Mouse (Mus musculus): ENCODE measurements around the gene Dirc2.
A peak's percentile ranks its signal among the peaks of the same experiment; 100 is the strongest.

Gene Dirc2

GRCm38 (mm10) chr16:35768785-35769642 lies at the start of gene Dirc2:
Dirc2 (minus strand) TSS chr16:35769356.
- no peak for DNase-seq (ENCODE audit: low read depth)

- peak; percentile 64 for DNase-seq (ENCODE audit: low read depth)
These were observed 48.3 kb upstream of the Dirc2 start for GRCm38 (mm10) chr16:35817255-35818089.

- DNase-seq (ENCODE audit: low read depth): no peak
These were observed 44.0 kb upstream of the Dirc2 start for GRCm38 (mm10) chr16:35813119-35813518.

- peak; percentile 32 for DNase-seq (ENCODE audit: low read depth)
These were observed 39.7 kb upstream of the Dirc2 start for GRCm38 (mm10) chr16:35808838-35809237.

- no peak for DNase-seq (ENCODE audit: low read depth)
These were observed 38.5 kb upstream of the Dirc2 start for GRCm38 (mm10) chr16:35807663-35807992.

- DNase-seq (ENCODE audit: low read depth): peak; percentile 70
These were observed 38.0 kb upstream of the Dirc2 start for GRCm38 (mm10) chr16:35806973-35807662.

GRCm38 (mm10) chr16:35803723-35804122 lies 34.6 kb upstream of the Dirc2 start:
- DNase-seq (ENCODE audit: low read depth): no peak

GRCm38 (mm10) chr16:35802163-35802562 lies 33.0 kb upstream of the Dirc2 start:
- DNase-seq (ENCODE audit: low read depth): no peak

- no peak for DNase-seq (ENCODE audit: low read depth)
These were observed 22.9 kb upstream of the Dirc2 start for GRCm38 (mm10) chr16:35791962-35792521.

GRCm38 (mm10) chr16:35788330-35788729 lies 19.2 kb upstream of the Dirc2 start:
- no peak for DNase-seq (ENCODE audit: low read depth)

- DNase-seq (ENCODE audit: low read depth): no peak
These were observed 18.5 kb upstream of the Dirc2 start for GRCm38 (mm10) chr16:35787568-35788189.

- DNase-seq (ENCODE audit: low read depth): no peak
These were observed 18.0 kb upstream of the Dirc2 start for GRCm38 (mm10) chr16:35787163-35787562.

GRCm38 (mm10) chr16:35784134-35784725 lies 15.1 kb upstream of the Dirc2 start:
- no peak for DNase-seq (ENCODE audit: low read depth)

- DNase-seq (ENCODE audit: low read depth): no peak
These were observed 14.0 kb upstream of the Dirc2 start for GRCm38 (mm10) chr16:35783207-35783573.

- no peak for DNase-seq (ENCODE audit: low read depth)
These were observed 13.5 kb upstream of the Dirc2 start for GRCm38 (mm10) chr16:35782451-35783206.

- DNase-seq (ENCODE audit: low read depth): no peak
These were observed 12.5 kb upstream of the Dirc2 start for GRCm38 (mm10) chr16:35781651-35782050.

GRCm38 (mm10) chr16:35781096-35781495 lies 11.9 kb upstream of the Dirc2 start:
- DNase-seq (ENCODE audit: low read depth): no peak

GRCm38 (mm10) chr16:35779681-35780080 lies 10.5 kb upstream of the Dirc2 start:
- no peak for DNase-seq (ENCODE audit: low read depth)

GRCm38 (mm10) chr16:35777768-35778167 lies 8.6 kb upstream of the Dirc2 start:
- DNase-seq (ENCODE audit: low read depth): no peak

GRCm38 (mm10) chr16:35776737-35777136 lies 7.6 kb upstream of the Dirc2 start:
- no peak for DNase-seq (ENCODE audit: low read depth)

GRCm38 (mm10) chr16:35775835-35776234 lies 6.7 kb upstream of the Dirc2 start:
- DNase-seq (ENCODE audit: low read depth): no peak
